Mouse (Mus musculus) brain, embryonic 14.5 days (tissue): ENCODE measurements around the gene Klf4.

Source experiments
- CTCF ChIP-seq: fragments of 200-500 bp; IDR thresholded peaks from 2 replicates; pipeline ENCODE4 v1.5.1; 2012; ENCODE audit warnings: inconsistent platforms, mild to moderate bottlenecking, moderate library complexity, borderline replicate concordance; ENCODE audit not compliant: insufficient read depth, insufficient read length; ENCODE audit errors: extremely low read depth
- POLR2A ChIP-seq: fragments of 200-500 bp; IDR thresholded peaks from 2 replicates; pipeline ENCODE4 v1.6.1; 2012; ENCODE audit warnings: mild to moderate bottlenecking, inconsistent platforms, borderline replicate concordance; ENCODE audit not compliant: poor library complexity, insufficient read depth, insufficient read length, severe bottlenecking; ENCODE audit errors: extremely low read depth

- TF ChIP-seq POLR2A (no peak), CTCF (peak; percentile 46; the same call in 1 of the 2 replicates)
Measured at GRCm38 (mm10) chr4:55531096-55531855, 990 bp downstream of the Klf4 start.
